Mouse (Mus musculus) liver, embryonic 12.5 days (tissue): ENCODE measurements at regions not wholly inside any gene's neighbourhood (a gene's known extent, or its start where the extent isn't known, plus 50 kb on each side); places are given as distances from the start of the nearest gene placed in this dataset.
A peak's percentile ranks its signal among the peaks of the same experiment; 100 is the strongest.

Experiments
- ATAC-seq: fragments of 200-750 bp; cut with Nextera tagmentation; 2 replicates; pipeline ENCODE4 v1.8.0; 2017; ENCODE audit warnings: moderate number of reproducible peaks, mild to moderate bottlenecking, moderate library complexity
- H3K27ac ChIP-seq: fragments of 300-500 bp; sonication (generic); 2 replicates; pipeline ENCODE4 v1.5.1; 2016; ENCODE audit warnings: mild to moderate bottlenecking
- H3K27me3 ChIP-seq: fragments of 300-500 bp; sonication (generic); replicated peaks from 2 replicates; pipeline ENCODE4 v1.6.1; 2016; ENCODE audit warnings: mild to moderate bottlenecking, moderate library complexity
- H3K36me3 ChIP-seq: fragments of 300-500 bp; sonication (generic); 2 replicates; pipeline ENCODE4 v1.6.1; 2016; ENCODE audit warnings: mild to moderate bottlenecking, moderate library complexity
- H3K4me1 ChIP-seq: fragments of 300-500 bp; sonication (generic); 2 replicates; pipeline ENCODE4 v1.6.1; 2016
- H3K4me2 ChIP-seq: fragments of 300-500 bp; sonication (generic); 2 replicates; pipeline ENCODE4 v1.6.1; 2016; ENCODE audit warnings: mild to moderate bottlenecking, moderate library complexity
- H3K4me3 ChIP-seq: fragments of 300-500 bp; sonication (generic); 2 replicates; pipeline ENCODE4 v1.5.1; 2016; ENCODE audit warnings: mild to moderate bottlenecking, moderate library complexity
- H3K9ac ChIP-seq: fragments of 300-500 bp; sonication (generic); 2 replicates; pipeline ENCODE4 v1.6.1; 2016; ENCODE audit warnings: mild to moderate bottlenecking, moderate library complexity
- H3K9me3 ChIP-seq: fragments of 300-500 bp; sonication (generic); replicated peaks from 2 replicates; pipeline ENCODE4 v1.6.1; 2016; ENCODE audit warnings: mild to moderate bottlenecking, moderate library complexity
- WGBS: fragments of 180-500 bp; shearing (Covaris S2); methylation state at CpG from one replicate; pipeline ENCODE4 v1.1.7; 2016; ENCODE audit not compliant: insufficient replicate concordance; 5-methylcytosine and 5-hydroxymethylcytosine counted together

DNA sequence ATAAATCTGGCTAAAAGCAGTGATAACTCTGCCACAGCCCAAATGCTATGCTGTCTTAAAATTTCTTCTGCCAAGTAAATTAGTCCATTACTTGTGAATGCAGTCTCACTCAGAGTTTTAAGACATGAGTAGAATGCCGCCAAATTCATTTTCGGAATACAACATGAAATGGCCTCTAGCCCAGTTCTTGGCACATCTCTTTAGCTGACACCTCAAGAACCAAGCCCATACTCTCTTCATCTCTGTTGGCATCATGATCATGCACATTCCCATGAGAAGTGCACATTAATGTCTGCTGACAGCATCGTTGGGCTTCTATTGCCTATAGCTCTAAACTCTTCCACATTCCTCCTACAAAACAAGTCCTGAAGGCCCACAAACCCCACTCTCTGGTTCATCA is 336.2 kb downstream of the Mycn start:
- Histone ChIP-seq H3K4me2 (no peak overlapping the region), H3K27ac (no peak overlapping the region), H3K9ac (no peak overlapping the region), H3K9me3 (no peaks in the 10 kb centered on the region), H3K4me3 (no peak overlapping the region), H3K27me3 (peaks cover 4% of the 10 kb centered on the region; the same call in 1 of the 2 replicates), H3K4me1 (no peaks in the 10 kb centered on the region), H3K36me3 (no peaks in the 10 kb centered on the region)
- 79% methylated on average over 3 of the region's 3 CpGs for WGBS
- no peak for ATAC-seq

- WGBS, result 24% methylated on average over 2 of the region's 2 CpGs
- H3K27ac ChIP-seq, result no peak overlapping the region
- H3K4me2 ChIP-seq, result no peak overlapping the region
- no peak overlapping the region for H3K4me3 ChIP-seq
- H3K9me3 ChIP-seq, result no peaks in the 10 kb centered on the region
- peaks cover 4% of the 10 kb centered on the region; the same call in 1 of the 2 replicates for H3K27me3 ChIP-seq
- H3K9ac ChIP-seq, result no peak overlapping the region
- H3K36me3 ChIP-seq, result no peaks in the 10 kb centered on the region
- no peaks in the 10 kb centered on the region for H3K4me1 ChIP-seq
- no peak for ATAC-seq
Measured at GRCm38 (mm10) chr12:12601362-12601761, 339.4 kb downstream of the Fam49a start.

DNA sequence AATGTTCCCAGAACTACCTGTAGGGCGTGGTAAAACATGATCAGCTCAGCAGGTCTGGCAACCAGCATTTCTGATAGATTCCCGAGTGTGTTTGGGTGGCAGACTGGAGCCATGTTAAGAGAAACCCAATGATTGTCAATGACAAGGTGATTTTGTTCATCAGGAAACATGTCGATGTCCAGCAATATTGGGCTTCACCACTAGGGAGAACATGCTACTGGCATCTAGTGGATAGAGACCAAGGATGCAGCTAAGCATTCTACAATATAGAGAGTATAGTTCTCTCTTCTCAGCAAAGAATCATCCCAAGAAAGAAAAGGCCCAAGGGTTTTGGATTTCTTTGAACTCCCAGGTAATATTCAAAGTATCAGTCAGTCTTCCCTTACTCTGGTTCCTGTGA is 333.5 kb downstream of the Fam49a start:
- Histone ChIP-seq H3K9ac (no peak overlapping the region), H3K27ac (no peak overlapping the region), H3K27me3 (no peaks in the 10 kb centered on the region), H3K36me3 (no peaks in the 10 kb centered on the region), H3K4me3 (no peak overlapping the region), H3K9me3 (no peaks in the 10 kb centered on the region), H3K4me1 (no peaks in the 10 kb centered on the region), H3K4me2 (no peak overlapping the region)
- WGBS, result 65% methylated on average over 3 of the region's 3 CpGs
- ATAC-seq, result no peak

GRCm38 (mm10) chr12:12594567-12594966 is 332.6 kb downstream of the Fam49a start:
- Histone ChIP-seq H3K27ac (no peak overlapping the region), H3K9me3 (no peaks in the 10 kb centered on the region), H3K36me3 (no peaks in the 10 kb centered on the region), H3K4me1 (no peaks in the 10 kb centered on the region), H3K4me2 (no peak overlapping the region), H3K4me3 (no peak overlapping the region), H3K27me3 (no peaks in the 10 kb centered on the region), H3K9ac (no peak overlapping the region)
- no peak for ATAC-seq
- 64% methylated on average over 3 of the region's 3 CpGs for WGBS

DNA sequence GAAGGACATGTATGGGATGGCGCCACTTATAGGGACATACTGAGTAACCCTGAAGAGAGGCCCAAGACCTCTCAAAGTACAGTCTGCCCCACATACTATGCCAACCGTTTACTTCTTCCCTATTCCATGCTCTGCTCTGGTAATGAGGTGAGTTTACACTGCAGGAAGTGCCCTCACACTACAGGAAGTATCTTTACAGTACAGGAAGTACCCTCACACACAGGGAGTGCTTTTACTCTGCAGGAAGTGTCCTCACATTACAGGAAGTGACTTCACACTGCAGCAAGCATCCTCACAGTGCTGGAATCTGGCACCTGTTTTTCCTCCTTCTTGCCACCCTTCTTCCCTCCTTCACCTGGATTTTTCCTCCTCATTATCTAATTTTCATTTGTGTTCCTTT is 331.4 kb downstream of the Fam49a start:
- H3K36me3 ChIP-seq, result no peaks in the 10 kb centered on the region
- H3K9ac ChIP-seq, result no peak overlapping the region
- H3K4me3 ChIP-seq, result no peak overlapping the region
- H3K4me1 ChIP-seq, result no peaks in the 10 kb centered on the region
- H3K27me3 ChIP-seq, result no peaks in the 10 kb centered on the region
- H3K27ac ChIP-seq, result no peak overlapping the region
- no peak overlapping the region for H3K4me2 ChIP-seq
- no peak for ATAC-seq
- no peaks in the 10 kb centered on the region for H3K9me3 ChIP-seq
- WGBS, result 64% methylated on average over 2 of the region's 2 CpGs

DNA sequence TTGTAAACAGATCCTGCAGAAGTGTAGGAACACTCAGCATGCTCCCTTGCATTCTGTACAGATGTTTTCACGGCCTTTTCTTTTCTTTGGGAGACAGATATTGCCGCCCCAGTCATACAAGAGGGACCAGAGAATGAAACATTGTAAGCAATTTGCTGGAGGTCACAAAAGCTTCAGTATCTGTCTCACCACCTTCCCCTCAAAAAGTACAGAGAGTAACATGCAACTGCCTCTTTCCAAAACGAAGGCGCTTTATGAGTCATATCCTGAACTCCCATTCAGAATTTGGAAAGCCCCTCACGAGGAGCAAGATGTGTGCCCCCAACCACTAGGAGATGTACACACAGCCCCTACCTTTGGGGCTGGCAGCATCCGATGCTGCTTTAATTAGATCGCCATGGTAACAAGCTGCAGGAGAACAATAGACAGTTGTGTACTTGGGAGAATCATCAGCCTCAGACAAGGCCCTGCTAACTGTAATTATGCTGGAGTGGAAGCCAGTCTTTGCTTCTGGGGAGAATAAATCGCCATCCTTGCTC is 328.9 kb downstream of the Fam49a start:
- ATAC-seq, result no peak
- no peak overlapping the region for H3K9ac ChIP-seq
- no peak overlapping the region for H3K4me3 ChIP-seq
- no peaks in the 10 kb centered on the region for H3K27me3 ChIP-seq
- H3K4me1 ChIP-seq, result no peaks in the 10 kb centered on the region
- H3K27ac ChIP-seq, result no peak overlapping the region
- no peaks in the 10 kb centered on the region for H3K9me3 ChIP-seq
- no peaks in the 10 kb centered on the region for H3K36me3 ChIP-seq
- H3K4me2 ChIP-seq, result no peak overlapping the region
- WGBS, result 68% methylated on average over 8 of the region's 8 CpGs

DNA sequence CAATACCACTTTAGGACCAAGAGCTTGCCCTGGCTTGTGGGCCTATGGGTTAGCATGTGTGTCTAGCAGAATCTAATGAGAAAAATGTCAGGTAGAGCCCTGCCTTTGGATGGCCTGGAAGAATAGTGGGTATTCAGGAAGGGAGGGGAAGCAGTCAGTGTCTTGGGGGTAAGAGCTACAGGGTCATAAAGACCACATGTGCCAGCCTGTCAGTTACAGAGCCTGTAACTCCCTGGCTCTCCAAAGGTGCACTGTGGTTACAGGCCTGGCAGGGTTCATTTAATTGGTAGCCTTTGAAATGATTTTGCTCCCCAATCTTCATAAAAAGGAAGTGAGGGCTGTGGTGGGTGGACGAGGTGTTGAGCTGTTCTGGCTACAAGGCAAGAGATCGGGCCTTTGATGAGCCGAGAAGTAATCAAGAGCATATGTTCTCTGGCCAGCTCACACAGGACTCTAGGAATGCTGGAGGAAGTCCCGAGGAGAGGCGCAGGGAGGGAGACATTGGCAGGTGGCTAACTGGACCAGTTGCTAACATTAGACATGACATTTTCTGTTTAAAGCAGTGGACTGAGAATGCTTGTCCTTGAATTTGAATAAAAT is 326.9 kb downstream of the Fam49a start:
- H3K9ac ChIP-seq, result no peak overlapping the region
- H3K27ac ChIP-seq, result no peak overlapping the region
- no peak for ATAC-seq
- H3K4me2 ChIP-seq, result no peak overlapping the region
- 74% methylated on average over 5 of the region's 5 CpGs for WGBS
- H3K4me1 ChIP-seq, result no peaks in the 10 kb centered on the region
- no peaks in the 10 kb centered on the region for H3K27me3 ChIP-seq
- H3K4me3 ChIP-seq, result no peak overlapping the region
- no peaks in the 10 kb centered on the region for H3K36me3 ChIP-seq
- no peaks in the 10 kb centered on the region for H3K9me3 ChIP-seq

DNA sequence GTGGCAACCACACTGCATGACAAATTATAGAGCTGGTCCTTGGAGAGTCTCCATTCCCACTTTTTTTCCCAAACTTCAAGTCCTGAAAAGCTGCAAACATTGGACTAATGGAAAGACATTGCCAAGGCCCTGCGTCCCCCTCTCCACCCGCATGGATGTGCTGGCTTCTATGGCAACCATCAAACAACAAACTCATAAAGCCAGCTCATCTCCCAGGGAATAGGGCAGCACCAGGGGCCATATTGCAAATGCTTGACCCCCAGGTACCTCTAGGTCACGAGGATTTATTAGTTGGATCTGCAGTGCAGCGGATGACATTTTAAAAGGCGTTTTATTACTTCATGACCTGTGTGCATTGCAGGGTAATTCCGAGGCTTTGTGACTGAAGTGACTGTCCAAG is 324.5 kb downstream of the Fam49a start:
- H3K27me3 ChIP-seq, result no peaks in the 10 kb centered on the region
- no peak overlapping the region for H3K4me2 ChIP-seq
- 78% methylated on average over 6 of the region's 6 CpGs for WGBS
- H3K4me3 ChIP-seq, result no peak overlapping the region
- H3K9me3 ChIP-seq, result no peaks in the 10 kb centered on the region
- peaks cover 6% of the 10 kb centered on the region; the same call in 1 of the 2 replicates for H3K4me1 ChIP-seq
- H3K36me3 ChIP-seq, result no peaks in the 10 kb centered on the region
- no peak overlapping the region for H3K9ac ChIP-seq
- no peak overlapping the region for H3K27ac ChIP-seq
- ATAC-seq, result no peak

DNA sequence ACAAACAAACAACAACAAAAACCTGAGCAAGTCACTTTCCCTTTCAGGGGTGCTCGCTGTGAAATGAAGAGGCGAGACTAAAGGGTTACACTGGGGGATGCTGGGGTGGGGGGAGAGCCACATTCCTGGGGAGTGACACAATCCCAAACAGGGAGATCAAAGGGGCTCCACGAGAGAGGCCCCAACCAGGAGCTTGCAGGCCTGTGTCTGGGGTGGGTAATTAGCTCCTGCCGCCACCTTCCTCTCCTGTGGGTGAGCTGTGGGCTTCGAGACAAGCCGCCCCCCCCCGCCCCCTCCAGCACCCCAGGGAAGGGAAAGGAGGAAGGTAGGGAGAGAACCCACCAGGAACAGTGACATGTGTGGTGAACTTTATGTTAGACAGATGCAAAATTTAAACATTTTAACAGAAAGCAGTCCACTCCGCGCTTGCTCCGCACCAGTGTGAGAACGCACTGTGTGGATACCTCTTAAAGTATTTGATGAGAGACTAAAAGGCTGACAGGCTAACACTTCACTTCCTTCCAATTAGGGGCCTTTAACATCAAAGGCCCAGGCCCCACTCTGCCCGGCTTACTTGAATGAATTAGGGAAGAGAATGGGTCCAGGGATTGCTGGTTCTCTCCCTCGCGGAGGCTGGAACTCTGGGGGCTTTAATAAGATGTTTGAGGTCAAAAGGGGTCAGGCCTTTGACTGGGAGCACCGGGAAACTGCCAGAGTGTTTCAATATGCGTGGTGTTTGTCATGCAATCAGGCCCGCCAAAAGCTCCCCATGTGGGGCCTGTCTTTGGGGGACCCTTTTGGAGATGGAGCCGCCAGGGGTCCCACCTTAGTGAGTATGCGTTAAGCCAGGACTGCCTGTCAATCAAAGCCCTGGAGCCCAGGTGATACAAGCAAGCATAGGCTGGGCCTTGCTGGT is 319.6 kb downstream of the Fam49a start:
- 53% methylated on average over 19 of the region's 19 CpGs for WGBS
- Histone ChIP-seq H3K27ac (no peak overlapping the region), H3K4me1 (peaks cover 20% of the 10 kb centered on the region), H3K9ac (no peak overlapping the region), H3K36me3 (no peaks in the 10 kb centered on the region), H3K4me2 (no peak overlapping the region), H3K4me3 (no peak overlapping the region), H3K9me3 (no peaks in the 10 kb centered on the region), H3K27me3 (no peaks in the 10 kb centered on the region)
- 0 out of 2 replicates have a peak, but pooled peaks have one; percentile 13 for ATAC-seq

DNA sequence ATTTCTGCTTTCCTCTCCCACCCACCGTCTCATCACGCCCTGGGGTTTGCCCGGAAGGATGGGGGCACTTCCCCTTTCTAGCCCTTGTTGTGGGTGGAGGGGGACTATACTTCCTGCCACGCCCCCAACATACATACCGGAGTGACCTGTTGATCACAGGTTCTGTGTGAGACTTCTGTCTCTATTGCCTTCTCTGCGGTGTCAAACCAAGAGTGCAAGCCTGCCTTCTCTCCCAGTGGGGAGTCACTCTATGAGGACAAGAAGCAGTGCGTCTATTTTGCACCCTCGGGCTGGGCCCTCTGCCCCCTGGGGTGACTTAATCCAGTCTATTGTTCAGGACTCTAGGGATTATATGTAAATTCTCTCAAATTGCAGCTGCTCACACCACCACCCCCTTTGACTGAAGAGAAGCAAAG is 318.8 kb downstream of the Fam49a start:
- H3K27me3 ChIP-seq, result no peaks in the 10 kb centered on the region
- H3K9ac ChIP-seq, result no peak overlapping the region
- 7% methylated on average over 8 of the region's 8 CpGs for WGBS
- no peaks in the 10 kb centered on the region for H3K36me3 ChIP-seq
- H3K4me2 ChIP-seq, result peak overlapping the region; percentile 25
- ATAC-seq, result 0 out of 2 replicates have a peak, but pooled peaks have one; percentile 35
- no peak overlapping the region for H3K27ac ChIP-seq
- H3K4me1 ChIP-seq, result peaks cover 20% of the 10 kb centered on the region
- no peaks in the 10 kb centered on the region for H3K9me3 ChIP-seq
- H3K4me3 ChIP-seq, result no peak overlapping the region

- Histone ChIP-seq H3K27me3 (no peaks in the 10 kb centered on the region), H3K4me3 (no peak overlapping the region), H3K9ac (no peak overlapping the region), H3K27ac (no peak overlapping the region), H3K36me3 (no peaks in the 10 kb centered on the region), H3K9me3 (no peaks in the 10 kb centered on the region), H3K4me1 (peaks cover 20% of the 10 kb centered on the region), H3K4me2 (no peak overlapping the region)
- ATAC-seq, result no peak
- WGBS, result 42% methylated on average over 7 of the region's 7 CpGs
Measured at GRCm38 (mm10) chr12:12578278-12578677, 316.3 kb downstream of the Fam49a start.

DNA sequence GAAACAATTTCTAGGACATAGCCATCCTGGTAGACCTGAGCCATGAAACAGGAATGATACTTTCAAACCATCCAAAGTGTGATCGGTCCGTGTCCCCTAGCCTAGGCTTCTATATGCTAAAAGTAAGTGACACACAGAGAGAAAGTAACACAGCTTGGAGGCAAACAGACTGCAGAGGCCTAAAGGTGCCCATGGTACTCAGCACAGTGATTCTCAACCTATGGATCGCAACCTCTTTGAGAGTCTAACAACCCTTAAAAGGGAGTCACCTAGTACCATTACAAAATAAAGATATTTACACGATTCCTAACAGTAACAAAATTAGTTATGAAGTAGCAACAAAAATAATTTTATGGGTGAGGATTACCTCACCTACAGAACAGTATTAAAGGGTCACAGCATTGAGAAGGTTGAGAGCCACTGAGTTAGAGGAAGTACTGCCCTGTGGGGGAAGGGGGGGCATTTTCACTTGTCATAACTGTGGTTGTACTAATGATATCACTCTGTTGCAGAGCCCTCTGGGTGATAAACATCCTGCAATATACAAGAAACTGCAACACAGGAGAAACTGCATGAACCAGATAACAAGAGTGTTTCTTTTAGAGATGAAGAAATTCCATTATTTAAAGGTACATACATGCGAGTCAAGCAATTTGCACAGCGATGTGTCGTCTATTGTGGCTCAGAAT is 308.8 kb downstream of the Fam49a start:
- Histone ChIP-seq H3K4me1 (peaks cover 30% of the 10 kb centered on the region), H3K36me3 (no peaks in the 10 kb centered on the region), H3K27me3 (no peaks in the 10 kb centered on the region), H3K4me3 (no peak overlapping the region), H3K27ac (peak overlapping the region; percentile 86), H3K9me3 (no peaks in the 10 kb centered on the region), H3K9ac (peak overlapping the region; percentile 17; the same call in 1 of the 2 replicates), H3K4me2 (peak overlapping the region; percentile 48)
- peak; percentile 99 for ATAC-seq
- WGBS, result 55% methylated on average over 7 of the region's 7 CpGs
